Mouse (Mus musculus) ES-E14 (cell line): Measurements from ENCODE around the gene Cbx8.

Experiments used
- MAFK ChIP-seq: IDR thresholded peaks from 2 replicates; pipeline ENCODE4 v1.6.1; 2014; ENCODE audit warnings: mild to moderate bottlenecking, low read depth, low read length, inconsistent platforms; ENCODE audit not compliant: insufficient read depth
- ZC3H11A ChIP-seq: IDR thresholded peaks from 2 replicates; pipeline ENCODE4 v1.6.1; 2012; ENCODE audit warnings: low read depth, mild to moderate bottlenecking, inconsistent platforms, low read length, borderline replicate concordance
- ZNF384 ChIP-seq: IDR thresholded peaks from 2 replicates; pipeline ENCODE4 v1.6.1; 2012; ENCODE audit warnings: low read depth, low read length, inconsistent platforms

DNA sequence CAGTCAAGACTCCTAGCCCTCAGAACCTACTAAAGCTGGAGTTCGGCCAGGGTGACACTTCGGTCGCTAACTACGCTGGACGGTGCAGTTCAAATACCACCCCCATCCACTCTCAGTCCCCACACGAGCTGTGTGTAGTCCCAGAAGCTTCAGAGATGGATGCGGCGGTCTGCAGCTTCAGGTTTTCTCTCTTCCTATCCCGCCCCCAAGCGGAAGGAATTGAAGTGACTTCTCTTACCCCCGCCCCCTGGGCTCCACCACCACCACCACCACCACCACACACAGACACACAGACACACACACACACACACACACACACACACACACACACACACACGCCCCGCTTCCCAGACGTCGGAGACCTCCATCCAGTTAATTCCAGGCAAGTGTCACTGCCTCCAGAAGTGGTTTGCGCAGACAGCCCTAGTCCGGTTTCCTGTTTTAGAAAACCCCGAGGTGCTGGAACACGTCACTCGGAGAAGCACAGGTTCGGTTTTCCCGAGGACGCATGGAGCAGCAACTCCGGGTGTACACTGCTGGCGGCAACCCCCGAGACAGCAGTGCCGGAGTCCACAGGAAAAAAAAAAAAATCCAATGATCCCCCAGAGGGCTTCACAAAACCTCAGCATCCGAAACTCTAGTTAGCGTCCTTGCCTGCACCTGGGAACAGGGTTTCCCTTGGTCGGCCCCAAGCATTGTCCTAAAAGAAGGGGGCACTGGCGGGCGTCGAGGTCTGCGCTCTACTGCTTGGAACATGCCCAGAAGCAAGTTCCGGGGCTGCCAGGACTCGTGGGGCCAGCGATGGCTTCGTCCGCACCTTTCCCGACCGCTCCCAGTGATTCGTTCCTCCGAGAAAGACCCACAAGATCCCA lies 6.7 kb upstream of the Cbx8 start:
- TF ChIP-seq ZC3H11A (no peak), MAFK (no peak), ZNF384 (no peak)
